Mouse (Mus musculus): ENCODE measurements around the gene 9530003J23Rik. TPM values are rescaled to one million over a fixed set of nuclear protein-coding genes. Genes with fewer than 3 reads are reported as not detected.
"Not testable (repeated sequence)": the region's sequence is repeated elsewhere in the genome, so short reads cannot be mapped to it uniquely, and the experiment has no call there.

Gene 9530003J23Rik
- not detected in 2 replicates for polyA plus RNA-seq (2012; rRNA removed)

DNA sequence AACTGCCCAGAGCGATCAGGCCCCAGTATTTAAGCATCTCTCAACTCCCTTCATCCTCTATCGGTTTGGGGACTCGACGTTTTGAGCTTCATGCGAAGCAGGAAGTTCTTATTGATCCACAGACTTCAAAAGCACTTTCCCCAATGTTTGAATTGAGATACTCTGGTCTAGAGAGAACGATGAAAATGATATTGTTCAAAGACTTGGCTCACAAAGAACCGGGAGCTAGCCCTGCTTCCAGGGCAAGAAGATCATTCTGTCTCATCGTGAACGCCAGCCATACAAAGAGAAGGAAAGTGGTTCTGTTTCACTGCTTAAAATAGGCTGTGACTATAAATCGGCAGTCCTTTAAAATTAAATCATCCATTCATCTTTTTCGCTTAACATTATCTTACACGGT is at the start of gene 9530003J23Rik:
TSS of gene 9530003J23Rik (minus strand) at position 101 of the 400 bp plus-strand sequence.
- no peaks in the 10 kb centered on the region; the same call in 1 of the 2 replicates for H3K27me3 ChIP-seq (ENCODE audit: control insufficient read depth, insufficient read depth, low read length)
- H3K4me1 ChIP-seq (ENCODE audit: control insufficient read depth, insufficient read depth, insufficient read length, low read length): no peaks in the 10 kb centered on the region
- no peak within 1 kb of the TSS for H3K27ac ChIP-seq (ENCODE audit: insufficient read depth, low read depth, low read length)
- no peaks in the 10 kb centered on the region for H3K36me3 ChIP-seq (ENCODE audit: control insufficient read depth, insufficient read depth, low read length)
- no peak for TF ChIP-seq POLR2A (IDR thresholded peaks at IDR 0.05; ENCODE audit: low read depth, low read length)
- WGBS: 74% methylated on average over 12 of the region's 12 CpGs
- no peak within 1 kb of the TSS for H3K4me3 ChIP-seq (ENCODE audit: low read depth, low read length)

DNA sequence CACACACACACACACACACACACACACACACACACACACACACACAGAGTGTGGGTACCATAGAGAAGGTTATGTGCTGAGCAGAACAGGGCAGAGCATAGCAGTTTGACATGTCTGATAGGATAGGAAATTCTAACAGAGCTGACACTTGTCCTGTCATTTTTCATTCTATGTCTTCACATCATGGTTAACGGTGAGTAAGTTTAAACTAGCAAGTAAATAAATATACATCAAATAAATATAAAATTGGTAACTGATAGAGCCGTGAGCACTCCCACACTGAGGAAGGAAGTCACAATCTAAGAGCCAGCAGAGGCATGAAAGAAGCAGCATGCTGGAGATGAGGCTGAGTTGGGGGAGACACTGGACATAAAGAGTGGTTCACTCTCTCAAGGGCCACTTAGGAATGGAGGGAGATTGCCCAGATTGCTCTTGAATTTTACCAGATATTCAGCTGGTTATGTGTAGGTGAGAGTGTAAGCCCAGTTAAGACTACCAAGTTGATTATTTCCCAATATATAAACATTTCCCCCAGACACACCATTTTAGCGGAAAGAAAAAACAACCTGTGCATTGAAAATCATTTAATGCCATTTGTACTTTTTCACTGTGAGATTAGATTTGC is 48.8 kb upstream of the 9530003J23Rik start:
- Histone ChIP-seq H3K27me3 (ENCODE audit: control insufficient read depth, insufficient read depth, low read length) (no peaks in the 10 kb centered on the region), H3K4me1 (ENCODE audit: control insufficient read depth, insufficient read depth, insufficient read length, low read length) (no peaks in the 10 kb centered on the region; the same call in 1 of the 2 replicates), H3K4me3 (ENCODE audit: low read depth, low read length) (no peak overlapping the region), H3K27ac (ENCODE audit: insufficient read depth, low read depth, low read length) (no peak overlapping the region), H3K36me3 (ENCODE audit: control insufficient read depth, insufficient read depth, low read length) (no peaks in the 10 kb centered on the region)
- TF ChIP-seq CTCF (IDR thresholded peaks at IDR 0.05; ENCODE audit: extremely low read depth, insufficient read length, insufficient replicate concordance, low read depth, low read length): no peak
- TF ChIP-seq POLR2A (IDR thresholded peaks at IDR 0.05; ENCODE audit: low read depth, low read length): no peak
- 69% methylated on average over 3 of the region's 3 CpGs for WGBS

DNA sequence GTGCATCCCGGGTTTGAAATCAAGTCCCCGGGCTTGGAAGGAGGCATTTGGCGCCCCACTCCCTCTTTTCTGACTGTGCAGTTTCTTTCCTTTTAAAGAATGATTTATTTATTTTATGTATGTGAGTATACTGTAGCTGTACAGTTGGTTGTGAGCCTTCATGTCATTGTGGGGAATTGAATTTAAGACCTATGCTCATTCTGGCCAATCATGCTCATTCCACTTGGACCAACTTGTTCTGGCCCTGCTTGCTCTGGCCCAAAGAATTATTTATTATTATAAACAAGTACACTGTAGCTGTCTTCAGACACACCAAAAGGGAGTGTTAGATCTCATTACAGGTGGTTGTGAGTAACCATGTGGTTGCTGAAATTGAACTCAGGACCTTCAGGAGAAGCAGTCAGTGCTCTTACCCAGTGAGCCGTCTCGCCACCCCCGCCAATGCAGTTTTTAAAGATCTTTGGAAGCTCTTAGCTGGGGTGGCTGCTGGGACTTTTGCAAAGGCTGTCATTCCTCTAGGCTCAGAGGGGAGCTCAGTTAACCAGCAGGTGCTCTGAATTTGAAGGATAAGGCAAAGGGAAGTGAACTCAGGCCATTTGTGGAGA is 48.0 kb upstream of the 9530003J23Rik start:
- Histone ChIP-seq H3K36me3 (ENCODE audit: control insufficient read depth, insufficient read depth, low read length) (no peaks in the 10 kb centered on the region), H3K4me1 (ENCODE audit: control insufficient read depth, insufficient read depth, insufficient read length, low read length) (no peaks in the 10 kb centered on the region), H3K27me3 (ENCODE audit: control insufficient read depth, insufficient read depth, low read length) (no peaks in the 10 kb centered on the region), H3K27ac (ENCODE audit: insufficient read depth, low read depth, low read length) (no peak overlapping the region), H3K4me3 (ENCODE audit: low read depth, low read length) (no peak overlapping the region)
- 91% methylated on average over 6 of the region's 6 CpGs for WGBS
- TF ChIP-seq CTCF (IDR thresholded peaks at IDR 0.05; ENCODE audit: extremely low read depth, insufficient read length, insufficient replicate concordance, low read depth, low read length): no peak
- TF ChIP-seq POLR2A (IDR thresholded peaks at IDR 0.05; ENCODE audit: low read depth, low read length): no peak

DNA sequence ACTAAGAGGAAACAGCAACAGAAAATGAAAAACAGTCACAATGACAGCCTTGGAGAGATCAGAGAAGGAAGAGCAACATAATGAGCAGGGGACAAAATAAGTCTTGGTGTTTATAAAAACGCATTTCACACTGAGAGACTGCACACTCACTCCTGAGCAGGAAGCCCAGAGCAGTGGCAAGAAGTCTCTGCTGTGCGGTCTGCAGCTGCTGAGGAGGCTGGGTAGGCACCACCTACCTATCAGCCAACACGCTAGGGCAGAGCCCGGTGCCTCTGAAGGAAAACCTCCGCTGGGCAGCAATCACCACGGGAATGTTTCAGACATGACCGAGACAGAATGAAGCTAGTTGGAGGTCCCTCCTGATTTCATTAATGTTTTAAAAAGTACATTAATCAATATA is 47.1 kb upstream of the 9530003J23Rik start:
- not testable (repeated sequence) for H3K4me1 ChIP-seq (ENCODE audit: control insufficient read depth, insufficient read depth, insufficient read length, low read length); H3K27ac ChIP-seq (ENCODE audit: insufficient read depth, low read depth, low read length); H3K36me3 ChIP-seq (ENCODE audit: control insufficient read depth, insufficient read depth, low read length); H3K27me3 ChIP-seq (ENCODE audit: control insufficient read depth, insufficient read depth, low read length); H3K4me3 ChIP-seq (ENCODE audit: low read depth, low read length)
- WGBS: 64% methylated on average over 4 of the region's 7 CpGs

DNA sequence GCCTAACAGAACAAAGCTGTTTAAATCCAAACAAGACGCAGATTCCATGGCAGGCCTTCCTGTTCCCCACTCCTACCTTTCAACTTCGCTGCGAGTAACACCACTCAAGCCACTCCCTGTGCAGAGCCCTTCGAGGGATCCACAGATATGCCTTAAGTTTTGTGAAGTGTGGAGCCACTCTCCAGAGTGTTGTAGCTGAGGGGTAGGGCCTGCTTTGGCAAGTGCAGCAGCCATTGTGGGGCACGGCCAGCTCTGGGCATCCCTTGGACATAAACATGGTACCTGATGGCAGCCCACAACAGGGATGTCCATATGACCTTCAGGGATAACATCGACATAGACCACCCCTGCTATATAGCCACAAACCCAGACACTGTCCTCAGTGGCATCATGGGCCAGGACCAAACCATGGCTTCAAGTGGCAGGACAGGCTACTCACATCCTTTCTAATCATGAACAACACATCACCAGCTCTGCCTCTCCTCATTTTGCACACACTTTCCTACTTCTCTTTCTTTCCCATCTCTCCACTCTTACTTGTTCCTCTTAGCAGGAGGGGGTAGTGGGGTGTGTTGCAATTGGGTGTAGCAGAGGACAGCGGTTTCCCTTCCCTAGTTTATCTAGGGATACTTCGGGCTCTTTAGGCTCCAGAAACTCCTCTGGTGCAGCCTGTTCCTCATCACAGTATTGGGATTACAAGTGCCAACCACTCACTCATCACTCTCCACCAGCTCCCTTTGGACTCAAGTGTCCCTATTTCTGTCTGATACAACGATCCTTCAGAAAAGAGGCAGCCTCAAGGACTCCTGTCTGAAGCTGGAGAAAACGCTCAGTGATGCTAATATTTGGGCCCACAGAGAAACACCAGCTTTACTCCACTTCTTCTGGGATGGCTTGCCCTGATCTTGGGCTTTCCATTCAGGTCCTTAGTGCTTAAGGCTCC is 46.3 kb upstream of the 9530003J23Rik start:
- no peak overlapping the region for H3K27ac ChIP-seq (ENCODE audit: insufficient read depth, low read depth, low read length)
- no peak for TF ChIP-seq CTCF (IDR thresholded peaks at IDR 0.05; ENCODE audit: extremely low read depth, insufficient read length, insufficient replicate concordance, low read depth, low read length)
- TF ChIP-seq POLR2A (IDR thresholded peaks at IDR 0.05; ENCODE audit: low read depth, low read length): no peak
- 83% methylated on average over 10 of the region's 10 CpGs for WGBS
- H3K36me3 ChIP-seq (ENCODE audit: control insufficient read depth, insufficient read depth, low read length): no peaks in the 10 kb centered on the region
- no peak overlapping the region for H3K4me3 ChIP-seq (ENCODE audit: low read depth, low read length)
- H3K4me1 ChIP-seq (ENCODE audit: control insufficient read depth, insufficient read depth, insufficient read length, low read length): no peaks in the 10 kb centered on the region
- no peaks in the 10 kb centered on the region for H3K27me3 ChIP-seq (ENCODE audit: control insufficient read depth, insufficient read depth, low read length)

DNA sequence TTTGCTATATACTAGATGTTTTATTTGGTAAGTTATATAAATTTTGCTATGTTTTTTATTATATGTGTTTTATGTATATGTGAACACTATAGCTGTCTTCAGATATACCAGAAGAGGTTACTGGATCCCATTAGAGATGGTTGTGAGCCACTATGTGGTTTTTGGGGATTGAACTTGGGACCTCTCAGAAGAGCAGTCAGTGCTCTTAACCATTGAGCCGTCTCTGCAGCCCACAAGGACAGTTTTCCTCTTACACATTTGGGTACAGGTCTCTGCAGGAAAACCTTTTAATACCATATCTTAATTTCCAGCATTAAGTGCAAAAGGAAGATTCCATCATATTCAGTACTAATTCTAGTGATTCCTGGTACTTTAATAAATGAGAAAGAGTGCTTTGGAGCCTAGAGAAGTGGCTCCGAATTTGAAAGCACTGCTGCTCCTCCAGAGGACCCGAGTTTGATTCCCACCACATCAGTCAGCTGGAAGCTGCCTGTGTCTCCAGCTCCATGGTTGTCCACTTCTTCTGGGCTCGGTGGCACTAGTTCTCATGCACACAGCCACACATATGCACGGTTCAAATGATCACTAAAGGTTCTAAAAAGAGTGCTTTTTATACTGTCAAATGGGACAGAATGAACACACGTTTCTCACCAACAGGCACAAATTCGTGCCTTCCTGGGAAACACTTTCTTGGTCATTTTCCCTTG is 45.5 kb upstream of the 9530003J23Rik start:
- Histone ChIP-seq H3K27me3 (ENCODE audit: control insufficient read depth, insufficient read depth, low read length) (no peaks in the 10 kb centered on the region), H3K4me3 (ENCODE audit: low read depth, low read length) (no peak overlapping the region), H3K36me3 (ENCODE audit: control insufficient read depth, insufficient read depth, low read length) (no peaks in the 10 kb centered on the region), H3K4me1 (ENCODE audit: control insufficient read depth, insufficient read depth, insufficient read length, low read length) (no peaks in the 10 kb centered on the region), H3K27ac (ENCODE audit: insufficient read depth, low read depth, low read length) (no peak overlapping the region)
- no peak for TF ChIP-seq CTCF (IDR thresholded peaks at IDR 0.05; ENCODE audit: extremely low read depth, insufficient read length, insufficient replicate concordance, low read depth, low read length)
- TF ChIP-seq POLR2A (IDR thresholded peaks at IDR 0.05; ENCODE audit: low read depth, low read length): no peak
- 84% methylated on average over 7 of the region's 7 CpGs for WGBS

DNA sequence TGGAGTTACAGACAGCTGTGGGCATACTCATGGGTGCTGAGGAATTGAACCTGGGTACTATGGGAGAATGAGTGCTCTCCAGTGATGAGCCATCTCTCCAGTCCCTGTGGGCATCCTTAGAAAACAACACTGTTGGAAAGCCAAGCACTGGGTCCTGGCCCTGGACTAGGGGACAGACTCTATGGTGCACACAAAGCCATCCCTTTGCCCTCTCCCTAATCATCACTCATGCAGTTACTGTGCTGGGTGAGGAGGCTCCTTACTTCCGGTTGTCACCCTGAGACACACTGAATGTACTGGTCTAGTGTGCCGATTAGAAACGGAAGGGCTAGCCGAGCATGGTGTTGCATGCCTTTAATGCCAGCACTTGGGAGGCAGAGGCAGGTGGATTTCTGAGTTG is 44.7 kb upstream of the 9530003J23Rik start:
- 83% methylated on average over 4 of the region's 4 CpGs for WGBS
- H3K4me3 ChIP-seq (ENCODE audit: low read depth, low read length): not testable (repeated sequence)

More for the DNA sequence above, 44.7 kb upstream of the 9530003J23Rik start:
- not testable (repeated sequence) for H3K4me1 ChIP-seq (ENCODE audit: control insufficient read depth, insufficient read depth, insufficient read length, low read length); H3K27ac ChIP-seq (ENCODE audit: insufficient read depth, low read depth, low read length); H3K27me3 ChIP-seq (ENCODE audit: control insufficient read depth, insufficient read depth, low read length); H3K36me3 ChIP-seq (ENCODE audit: control insufficient read depth, insufficient read depth, low read length)

All from small intestine, adult 2 months (tissue).